Mouse (Mus musculus) forebrain, embryonic 14.5 days (tissue): ENCODE measurements around the gene Serpinc1. TPM values are rescaled to one million over a fixed set of nuclear protein-coding genes. Genes with fewer than 3 reads are reported as not detected.

Experiments used
- ATAC-seq: fragments of 200-750 bp; cut with Nextera tagmentation; 2 replicates; pipeline ENCODE4 v1.8.0; 2017; ENCODE audit warnings: mild to moderate bottlenecking, moderate library complexity
- DNase-seq: peaks from one replicate; pipeline ENCODE4 v3.0.0-alpha.2; 2015; ENCODE audit warnings: low spot score
- H3K27ac ChIP-seq: fragments of 300-500 bp; sonication (generic); 2 replicates; pipeline ENCODE4 v1.5.1; 2014; ENCODE audit warnings: low read depth, mild to moderate bottlenecking, control low read depth, low read length, moderate library complexity
- H3K27me3 ChIP-seq: fragments of 300-500 bp; sonication (generic); replicated peaks from 2 replicates; pipeline ENCODE4 v1.6.1; 2014; ENCODE audit warnings: low read length, control low read depth, mixed read lengths; ENCODE audit not compliant: control insufficient read depth, insufficient read depth
- H3K36me3 ChIP-seq: fragments of 300-500 bp; sonication (generic); 2 replicates; pipeline ENCODE4 v1.6.1; 2014; ENCODE audit warnings: low read length, control low read depth; ENCODE audit not compliant: control insufficient read depth, insufficient read depth
- H3K4me1 ChIP-seq: fragments of 300-500 bp; sonication (generic); 2 replicates; pipeline ENCODE4 v1.6.1; 2014; ENCODE audit warnings: antibody characterized with exemption, low read length, control low read depth; ENCODE audit not compliant: control insufficient read depth, insufficient read depth
- H3K4me2 ChIP-seq: fragments of 300-500 bp; sonication (generic); 2 replicates; pipeline ENCODE4 v1.6.1; 2014; ENCODE audit warnings: mild to moderate bottlenecking, control low read depth, low read length
- H3K4me3 ChIP-seq: fragments of 300-500 bp; sonication (generic); 2 replicates; pipeline ENCODE4 v1.5.1; 2014; ENCODE audit warnings: low read depth, low read length, control low read depth
- H3K9ac ChIP-seq: fragments of 300-500 bp; sonication (generic); 2 replicates; pipeline ENCODE4 v1.6.1; 2014; ENCODE audit warnings: mild to moderate bottlenecking, low read length, control low read depth, moderate library complexity
- H3K9me3 ChIP-seq: fragments of 300-500 bp; sonication (generic); replicated peaks from 2 replicates; pipeline ENCODE4 v1.6.1; 2016; ENCODE audit warnings: low read length, control low read depth, mixed read lengths; ENCODE audit not compliant: control insufficient read depth
- WGBS: fragments of 180-500 bp; shearing (Covaris S2); extraction: QIAGEN DNeasy Blood & Tissue Kit; methylation state at CpG from one replicate; pipeline ENCODE4 v1.1.7; 2014; 5-methylcytosine and 5-hydroxymethylcytosine counted together
- polyA plus RNA-seq: library from polyadenylated mRNA; unstranded; fragments of >200 nt; fragmentation: Nextera tagmentation; extraction: Ambion mirVana; gene quantifications from 2 replicates; pipeline ENCODE4 v1.2.1, GENCODE M21; 2014

Gene Serpinc1
- polyA plus RNA-seq, 1 experiment from 2014 or later: 1.1 TPM

DNA sequence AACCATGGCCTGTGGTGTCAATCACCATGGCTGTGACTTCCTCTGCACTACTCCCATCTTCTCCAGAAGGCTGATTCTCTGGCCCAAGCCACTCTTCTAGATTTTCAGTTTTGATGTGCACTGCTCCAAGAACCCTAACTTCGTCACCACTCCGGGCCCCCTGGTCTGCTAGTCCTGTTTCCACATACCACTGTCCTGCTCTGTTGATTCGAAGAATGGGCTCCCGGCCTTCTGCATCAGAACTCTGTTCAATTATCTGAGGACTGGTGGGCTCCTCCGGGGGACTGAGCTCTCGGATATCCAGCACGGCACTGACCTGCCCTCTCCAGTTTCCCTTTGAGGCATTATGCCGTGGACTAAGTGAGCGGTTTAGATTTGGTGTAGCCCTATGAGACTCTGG lies 53.5 kb downstream of the Serpinc1 start:
- no peak overlapping the region for H3K9ac ChIP-seq
- no peak overlapping the region for H3K4me2 ChIP-seq
- no peaks in the 10 kb centered on the region for H3K9me3 ChIP-seq
- H3K4me3 ChIP-seq: no peak overlapping the region
- WGBS: 94% methylated on average over 9 of the region's 9 CpGs
- peaks cover 13% of the 10 kb centered on the region for H3K4me1 ChIP-seq
- H3K36me3 ChIP-seq: peaks cover 52% of the 10 kb centered on the region
- H3K27me3 ChIP-seq: no peaks in the 10 kb centered on the region
- H3K27ac ChIP-seq: no peak overlapping the region
- ATAC-seq (no peak), DNase-seq (no peak)

DNA sequence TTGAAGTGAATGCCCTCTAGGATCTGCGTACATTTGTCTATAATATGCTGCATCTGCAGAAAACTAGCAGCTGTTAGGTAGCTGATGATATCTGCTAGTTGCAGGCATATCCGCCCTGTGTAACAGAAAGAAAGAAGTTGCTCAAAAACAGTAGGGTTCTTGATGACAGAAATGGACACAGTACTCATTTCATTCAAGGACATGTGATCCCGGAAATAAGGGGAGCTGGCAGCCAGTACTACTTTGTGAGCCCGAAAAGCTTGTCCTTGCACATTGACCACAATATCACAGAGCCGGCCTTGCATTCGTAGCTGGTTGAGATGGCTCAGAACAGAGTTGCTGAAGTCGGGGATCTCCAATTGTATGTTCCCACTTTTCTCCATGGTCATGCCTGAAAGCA lies 54.0 kb downstream of the Serpinc1 start:
- peaks cover 50% of the 10 kb centered on the region for H3K36me3 ChIP-seq
- no peaks in the 10 kb centered on the region for H3K27me3 ChIP-seq
- DNase-seq (no peak), ATAC-seq (no peak)
- H3K4me3 ChIP-seq: no peak overlapping the region
- no peak overlapping the region for H3K4me2 ChIP-seq
- no peak overlapping the region for H3K27ac ChIP-seq
- H3K9me3 ChIP-seq: no peaks in the 10 kb centered on the region
- WGBS: 96% methylated on average over 7 of the region's 7 CpGs
- no peak overlapping the region for H3K9ac ChIP-seq
- peaks cover 15% of the 10 kb centered on the region for H3K4me1 ChIP-seq

DNA sequence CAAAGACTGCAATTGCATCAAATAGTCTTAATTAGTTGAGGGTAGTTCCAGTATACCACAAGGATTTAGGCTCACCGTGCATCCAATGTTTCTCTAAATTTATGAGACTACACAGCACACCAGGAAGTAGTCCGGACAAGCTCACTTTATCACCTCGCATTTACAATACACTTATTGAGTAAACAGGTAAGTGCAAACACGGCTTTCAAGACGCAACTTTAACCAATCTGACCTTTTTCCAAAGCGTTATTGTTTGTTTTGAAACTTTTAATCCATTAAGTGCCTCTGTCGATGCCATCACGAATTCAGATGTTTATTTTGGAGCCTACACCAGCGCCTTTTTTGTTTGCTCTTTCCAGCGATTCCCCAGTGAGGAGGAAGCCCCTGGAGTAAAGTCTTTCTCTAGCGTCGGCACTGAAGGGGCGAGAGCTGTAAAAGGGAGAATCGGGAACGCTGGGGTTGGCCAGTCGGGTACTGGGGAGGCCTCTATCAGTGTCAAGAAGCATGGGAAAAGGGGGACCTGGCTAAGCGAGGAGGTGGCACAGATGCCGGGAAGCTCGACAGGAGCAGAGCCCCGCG lies 55.6 kb downstream of the Serpinc1 start:
- DNase-seq (no peak), ATAC-seq (no peak)
- peak overlapping the region; percentile 62 for H3K4me3 ChIP-seq
- H3K4me2 ChIP-seq: peak overlapping the region; percentile 72
- peak overlapping the region; percentile 82 for H3K27ac ChIP-seq
- peaks cover 18% of the 10 kb centered on the region for H3K4me1 ChIP-seq
- peak overlapping the region; percentile 85 for H3K9ac ChIP-seq
- H3K9me3 ChIP-seq: no peaks in the 10 kb centered on the region
- no peaks in the 10 kb centered on the region for H3K27me3 ChIP-seq
- H3K36me3 ChIP-seq: peaks cover 62% of the 10 kb centered on the region
- WGBS: 2% methylated on average over 21 of the region's 21 CpGs

DNA sequence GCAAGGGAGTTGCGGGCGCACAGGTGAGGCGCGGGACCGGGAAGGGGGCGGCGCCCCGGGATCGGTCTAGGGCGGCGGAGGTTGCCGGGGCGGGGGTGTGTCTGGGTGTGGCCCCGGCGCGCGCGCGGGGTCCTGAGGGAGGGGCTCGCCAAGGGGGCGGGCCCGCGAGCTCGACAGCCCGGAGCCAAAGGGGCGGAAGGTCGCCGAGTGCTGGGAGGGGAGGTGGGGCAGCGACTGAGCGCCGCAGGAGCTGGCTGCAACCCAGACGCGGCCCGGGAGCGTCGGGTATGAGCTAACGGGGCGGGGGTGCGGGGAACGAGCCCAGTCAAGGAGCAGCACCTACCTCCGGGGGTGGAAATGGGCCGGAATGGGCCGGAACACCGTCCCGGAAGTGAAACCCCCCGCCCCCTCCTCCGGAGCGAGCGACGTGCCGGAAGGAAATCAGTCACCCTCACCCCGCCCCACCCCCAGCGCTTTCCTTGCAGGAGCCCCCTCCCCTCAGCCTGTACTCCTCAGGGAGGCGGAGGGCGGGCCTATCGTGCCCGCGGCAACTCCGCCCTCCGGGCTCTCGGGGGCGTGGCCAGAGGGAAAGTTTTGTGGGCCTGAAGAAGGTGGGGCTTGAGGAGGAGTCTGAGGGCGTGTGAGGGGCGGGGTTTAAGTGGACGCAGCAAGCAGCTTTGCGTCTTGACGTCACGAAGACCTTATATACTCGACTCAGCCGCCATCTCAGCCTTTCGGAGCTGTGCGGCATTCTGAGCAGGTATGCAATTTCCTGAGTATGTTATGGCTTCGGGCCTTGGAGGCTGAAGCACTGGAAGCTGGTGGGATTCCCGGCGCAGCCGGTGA lies 56.3 kb downstream of the Serpinc1 start, which contains the start of gene Zbtb37:
Zbtb37 (minus strand) TSS at position 415 of the 846 bp plus-strand sequence.
- H3K27ac ChIP-seq: peak within 1 kb of the TSS; percentile 89
- H3K9ac ChIP-seq: peak within 1 kb of the TSS; percentile 85
- peaks cover 18% of the 10 kb centered on the region for H3K4me1 ChIP-seq
- WGBS: 2% methylated on average over 69 of the region's 76 CpGs
- peak within 1 kb of the TSS; percentile 95 for H3K4me2 ChIP-seq
- no peaks in the 10 kb centered on the region for H3K27me3 ChIP-seq
- peak within 1 kb of the TSS; percentile 62 for H3K4me3 ChIP-seq
- ATAC-seq (peak; percentile 93), DNase-seq (peak; percentile 99)
- peaks cover 62% of the 10 kb centered on the region for H3K36me3 ChIP-seq
- no peaks in the 10 kb centered on the region for H3K9me3 ChIP-seq

DNA sequence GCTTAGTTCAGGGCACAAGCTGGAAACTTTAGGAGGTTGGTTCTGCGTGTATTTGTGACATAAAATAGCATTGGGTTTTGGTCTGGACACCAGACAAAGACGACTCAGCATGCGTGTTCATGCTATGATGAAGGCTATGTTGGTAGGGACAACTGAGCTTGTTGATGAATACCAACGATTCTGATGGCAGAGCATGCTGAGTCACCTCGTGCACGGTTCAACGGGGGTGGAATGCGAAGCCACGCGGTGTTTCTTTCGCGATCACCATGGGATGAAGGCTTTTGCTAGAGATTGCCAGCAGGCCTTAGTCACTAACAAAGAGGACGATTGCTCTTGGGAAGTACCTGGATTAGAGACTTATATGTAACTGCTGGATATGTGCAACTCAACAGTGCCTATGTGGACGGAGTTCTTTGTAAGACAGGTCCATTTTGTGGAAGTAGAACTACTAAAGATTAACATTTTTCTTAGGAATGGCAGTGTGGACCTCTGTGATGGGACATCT lies 56.9 kb downstream of the Serpinc1 start:
- ATAC-seq: peak; percentile 28
- H3K4me3 ChIP-seq: peak overlapping the region; percentile 62
- WGBS: under 1% methylated on average over 14 of the region's 14 CpGs
- H3K9me3 ChIP-seq: no peaks in the 10 kb centered on the region
- peaks cover 18% of the 10 kb centered on the region for H3K4me1 ChIP-seq
- H3K27me3 ChIP-seq: no peaks in the 10 kb centered on the region
- peaks cover 65% of the 10 kb centered on the region for H3K36me3 ChIP-seq
- peak overlapping the region; percentile 89 for H3K27ac ChIP-seq
- peak overlapping the region; percentile 95 for H3K4me2 ChIP-seq
- peak overlapping the region; percentile 85 for H3K9ac ChIP-seq
- peak; percentile 52 for DNase-seq

DNA sequence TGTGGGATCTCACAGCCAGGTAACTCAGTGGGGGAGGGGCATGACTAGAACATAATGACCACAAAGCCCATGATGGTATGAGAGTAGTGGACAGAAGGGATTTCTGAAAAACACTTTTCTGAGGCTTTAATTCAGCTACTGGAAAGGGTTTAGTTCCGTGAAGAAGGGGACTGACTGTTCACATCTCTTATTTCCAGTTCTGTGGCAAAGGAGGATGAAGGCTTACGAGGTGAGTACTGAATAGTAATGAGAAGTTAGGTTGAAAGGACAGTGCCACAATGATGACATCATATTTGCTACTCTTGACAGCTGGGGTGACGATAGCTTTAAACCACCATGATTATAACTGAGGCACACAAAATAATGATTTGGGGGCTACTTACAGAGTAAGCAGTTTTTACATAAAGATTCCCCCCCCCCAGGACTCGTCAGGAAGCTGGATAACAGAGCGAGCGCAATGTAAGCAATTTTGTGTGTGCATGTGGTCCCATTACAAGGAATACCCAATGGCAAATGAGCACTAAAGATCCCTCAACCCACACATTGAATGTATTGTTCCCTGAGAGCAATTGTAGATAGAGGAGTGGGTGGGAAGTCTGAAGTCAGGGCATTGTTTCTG lies 57.5 kb downstream of the Serpinc1 start:
- Histone ChIP-seq H3K36me3 (peaks cover 68% of the 10 kb centered on the region), H3K4me2 (peak overlapping the region; percentile 95), H3K27me3 (no peaks in the 10 kb centered on the region), H3K9ac (peak overlapping the region; percentile 85), H3K4me3 (peak overlapping the region; percentile 62), H3K27ac (peak overlapping the region; percentile 89), H3K9me3 (no peaks in the 10 kb centered on the region), H3K4me1 (peaks cover 18% of the 10 kb centered on the region)
- DNase-seq: peak; percentile 47
- ATAC-seq: no peak
- 0% methylated on average over 6 of the region's 6 CpGs for WGBS

DNA sequence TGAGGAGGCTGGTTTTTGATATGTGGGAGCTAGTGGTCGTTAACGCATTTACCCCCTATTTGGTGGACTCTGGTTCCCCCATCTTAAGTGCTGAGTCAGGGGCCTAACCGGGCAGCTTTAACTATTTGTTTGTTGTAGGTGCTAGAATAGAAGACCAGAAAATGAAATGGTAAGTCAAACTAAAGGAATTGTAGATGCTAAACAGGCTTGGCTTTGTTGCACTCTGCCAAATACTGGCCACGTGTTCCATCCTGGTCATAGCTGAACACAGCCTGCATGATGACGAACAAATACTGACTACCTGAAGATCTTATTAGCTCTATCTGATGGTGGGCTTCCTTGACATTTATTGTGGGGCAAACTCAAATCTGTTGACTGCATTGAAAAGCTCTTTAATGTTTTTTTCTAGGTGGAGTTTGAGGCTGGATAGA lies 58.0 kb downstream of the Serpinc1 start:
- H3K4me2 ChIP-seq: peak overlapping the region; percentile 95
- H3K27ac ChIP-seq: peak overlapping the region; percentile 89
- peaks cover 18% of the 10 kb centered on the region for H3K4me1 ChIP-seq
- no peaks in the 10 kb centered on the region for H3K27me3 ChIP-seq
- H3K36me3 ChIP-seq: peaks cover 65% of the 10 kb centered on the region
- no peak for ATAC-seq
- H3K4me3 ChIP-seq: peak overlapping the region; percentile 62
- peak overlapping the region; percentile 85 for H3K9ac ChIP-seq
- 2% methylated on average over 5 of the region's 5 CpGs for WGBS
- H3K9me3 ChIP-seq: no peaks in the 10 kb centered on the region
- DNase-seq: peak; percentile 47

DNA sequence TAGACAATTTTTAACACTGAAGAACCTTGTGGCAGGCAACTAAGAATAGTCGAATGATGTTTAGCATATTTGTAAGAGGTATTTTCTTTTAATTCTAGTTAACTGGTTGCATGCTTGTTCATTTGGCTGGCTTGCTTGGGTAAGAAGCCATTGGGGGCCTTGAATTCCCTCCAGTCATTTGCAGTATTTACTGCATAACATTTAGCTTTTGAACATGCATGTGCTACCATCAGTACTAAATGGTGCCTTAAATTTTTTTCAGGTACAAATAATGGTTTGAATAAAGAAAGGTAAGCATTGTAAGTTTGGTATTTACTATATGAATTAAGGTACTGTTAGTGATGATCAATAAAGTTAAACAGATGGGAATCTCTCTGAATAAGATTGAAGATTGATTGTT lies 58.6 kb downstream of the Serpinc1 start:
- H3K27me3 ChIP-seq: no peaks in the 10 kb centered on the region
- peak overlapping the region; percentile 95 for H3K4me2 ChIP-seq
- DNase-seq (no peak), ATAC-seq (no peak)
- 0% methylated on average over 1 of the region's 1 CpGs for WGBS
- no peak overlapping the region for H3K27ac ChIP-seq
- H3K9ac ChIP-seq: peak overlapping the region; percentile 85
- peak overlapping the region; percentile 62 for H3K4me3 ChIP-seq
- peaks cover 18% of the 10 kb centered on the region for H3K4me1 ChIP-seq
- H3K9me3 ChIP-seq: no peaks in the 10 kb centered on the region
- peaks cover 65% of the 10 kb centered on the region for H3K36me3 ChIP-seq
